Mouse (Mus musculus): ENCODE measurements around the gene Gfi1b.

Gfi1b gene

DNA sequence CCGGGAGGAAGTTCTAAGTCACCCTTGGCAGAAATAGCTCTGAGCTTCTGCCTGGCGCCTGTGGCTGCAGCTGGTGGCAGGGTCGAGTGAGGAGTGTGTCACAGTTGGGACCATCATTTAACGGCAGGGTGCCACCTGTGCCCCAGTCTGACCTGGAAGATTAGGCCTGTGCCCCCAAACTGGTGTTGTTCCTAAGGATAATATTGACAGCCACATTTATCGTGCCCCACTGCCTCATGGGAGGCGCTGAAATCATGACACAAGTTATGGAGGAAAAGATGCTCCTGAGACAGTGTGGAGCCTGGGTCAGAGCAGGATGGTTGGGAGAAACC lies 22.2 kb downstream of the Gfi1b start:
- no peak for DNase-seq (ENCODE audit: low spot score in 2 of 2)

DNA sequence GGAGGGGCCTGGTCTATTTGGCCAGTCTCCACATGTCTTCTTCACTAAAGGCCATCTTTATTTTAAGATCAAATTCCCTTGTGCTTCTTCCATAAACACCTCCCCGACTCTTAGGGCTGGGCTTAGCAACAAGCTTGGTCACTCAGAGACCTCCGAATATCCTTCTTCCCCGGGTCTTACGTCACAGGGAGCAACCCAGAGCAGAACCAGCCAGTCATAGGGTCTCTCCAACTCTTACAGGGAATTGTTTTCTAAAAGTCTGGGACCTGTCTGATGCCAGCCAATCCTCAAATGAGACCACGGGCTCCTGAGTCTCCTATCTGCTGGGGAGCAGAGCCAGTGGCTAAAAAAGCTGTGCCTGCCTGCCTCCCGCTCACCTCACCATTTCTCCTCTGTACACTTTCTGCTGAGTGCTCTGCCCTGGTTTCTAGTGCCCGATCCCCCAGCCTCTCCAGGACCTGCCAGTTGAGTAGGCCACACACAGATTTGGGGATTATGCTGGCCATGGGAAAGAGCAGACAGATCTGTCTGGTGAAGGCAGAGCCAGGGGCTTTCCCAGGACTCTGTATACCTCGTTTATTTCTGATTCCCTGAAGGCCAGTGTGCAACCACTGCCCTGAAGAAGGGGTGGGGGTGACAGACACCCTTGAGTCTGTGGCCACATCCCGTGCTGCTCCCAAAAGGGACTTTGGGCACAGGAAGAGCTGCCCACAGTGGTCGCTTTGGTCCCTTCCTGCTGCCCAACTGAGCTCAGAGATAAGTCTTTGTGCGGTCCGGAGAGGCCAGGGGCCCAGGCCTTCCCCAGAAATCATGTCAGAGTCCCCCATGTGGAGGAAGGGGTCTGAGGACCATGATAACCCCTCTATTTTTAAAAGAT lies 22.9 kb downstream of the Gfi1b start:
- DNase-seq (ENCODE audit: low spot score in 2 of 2), result no peak

DNA sequence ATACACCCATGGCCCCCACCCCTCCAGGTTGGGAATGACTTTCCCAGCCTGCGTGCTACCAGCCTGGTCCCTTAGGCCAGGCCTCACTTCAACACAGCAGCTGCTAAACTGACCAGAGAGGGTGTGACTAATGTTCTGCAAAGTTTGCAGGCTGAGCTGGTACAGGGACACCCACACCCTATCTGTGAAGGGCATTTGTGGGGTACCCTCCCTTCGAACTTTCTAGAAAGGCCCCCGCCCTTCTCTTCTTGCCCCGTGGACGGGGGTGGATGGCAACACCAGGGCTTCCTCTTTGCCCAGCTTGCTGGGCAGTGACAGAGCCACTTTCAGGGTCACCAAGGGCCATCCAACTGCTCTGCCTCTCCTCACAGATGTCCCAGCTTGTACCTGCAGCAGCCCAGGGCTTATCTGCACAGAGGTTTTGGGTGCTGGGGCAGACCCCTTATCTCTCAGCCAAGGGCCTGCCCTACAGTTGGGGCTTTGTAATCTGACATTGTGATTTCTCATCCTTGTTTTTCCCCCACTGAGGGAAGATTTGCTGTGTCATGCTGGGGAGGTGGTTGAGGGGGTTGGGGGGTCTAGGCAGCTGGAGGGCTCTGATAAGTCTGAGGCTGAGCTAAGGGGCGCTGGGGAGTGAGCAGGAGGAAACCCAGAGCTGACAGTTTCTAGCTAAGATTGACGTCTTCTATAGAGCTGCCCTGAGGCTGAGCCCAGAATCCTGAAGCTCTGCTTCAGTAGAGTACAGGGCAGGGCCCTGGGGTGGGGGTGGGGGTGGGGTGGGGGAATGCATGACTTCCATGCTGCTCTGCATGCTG lies 23.8 kb downstream of the Gfi1b start:
- no peak for DNase-seq (ENCODE audit: low spot score in 2 of 2)

DNA sequence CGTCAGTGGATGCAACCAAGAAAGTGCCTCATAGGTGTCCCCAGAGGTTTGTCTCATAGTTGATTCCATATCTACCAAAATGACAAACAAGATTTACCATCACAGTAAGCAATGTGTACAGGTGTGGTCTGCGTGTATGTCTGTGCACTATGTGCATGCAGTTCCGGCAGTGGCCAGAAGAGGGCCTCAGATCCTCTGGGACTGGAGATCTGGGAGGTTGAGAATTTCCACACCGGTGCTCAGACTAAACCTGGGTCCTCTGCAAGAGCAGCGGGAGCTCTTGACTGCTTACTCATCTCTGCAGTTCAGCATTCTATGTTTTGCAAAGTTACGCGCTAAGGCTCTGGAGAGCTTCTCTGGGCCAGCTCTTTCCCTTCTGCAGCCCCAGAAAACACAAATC lies 24.8 kb downstream of the Gfi1b start:
- DNase-seq (ENCODE audit: low spot score in 2 of 2), result no peak

DNA sequence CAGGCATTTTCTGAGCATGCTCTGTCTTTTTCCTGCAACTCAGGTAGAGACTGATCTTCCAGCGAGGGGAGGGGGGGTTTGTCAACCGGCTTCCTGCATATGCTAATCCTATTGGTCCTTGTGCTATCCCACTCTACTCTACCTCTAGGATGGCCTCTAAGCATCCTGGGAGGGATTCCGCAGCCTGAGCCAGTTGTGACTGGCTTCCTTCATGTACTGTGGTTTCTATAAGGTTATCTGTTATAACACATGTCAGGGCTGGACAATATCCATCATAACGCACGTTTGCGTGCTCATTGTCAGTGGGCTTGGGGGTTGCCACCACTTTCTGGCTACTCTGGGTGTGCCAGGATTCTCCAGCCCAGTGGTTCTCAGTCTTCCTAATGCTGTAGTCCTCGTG lies 25.8 kb downstream of the Gfi1b start:
- DNase-seq (ENCODE audit: low spot score in 2 of 2), result no peak

DNA sequence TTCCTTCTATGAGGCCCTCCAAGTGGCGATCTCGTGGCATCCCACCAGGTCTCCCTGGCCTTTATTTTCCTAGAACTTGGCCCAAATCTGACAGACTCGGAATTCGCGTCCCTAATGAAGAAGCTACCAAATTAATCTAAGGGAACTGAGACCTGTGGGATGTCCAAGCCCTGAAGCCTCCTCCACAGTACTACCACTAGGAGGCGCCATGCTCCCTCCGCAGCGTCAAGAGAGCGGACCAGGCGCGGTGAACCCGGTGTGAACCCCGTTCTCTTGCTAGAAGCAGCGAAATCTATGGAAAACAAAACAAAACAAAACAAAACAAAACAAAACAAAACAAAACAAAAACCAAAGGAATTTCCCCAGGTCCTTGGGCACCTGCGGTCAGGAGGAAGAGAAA lies 29.0 kb downstream of the Gfi1b start:
- peak in 1 of 2 experiments; percentile 59 for DNase-seq (ENCODE audit: low spot score in 2 of 2)

DNA sequence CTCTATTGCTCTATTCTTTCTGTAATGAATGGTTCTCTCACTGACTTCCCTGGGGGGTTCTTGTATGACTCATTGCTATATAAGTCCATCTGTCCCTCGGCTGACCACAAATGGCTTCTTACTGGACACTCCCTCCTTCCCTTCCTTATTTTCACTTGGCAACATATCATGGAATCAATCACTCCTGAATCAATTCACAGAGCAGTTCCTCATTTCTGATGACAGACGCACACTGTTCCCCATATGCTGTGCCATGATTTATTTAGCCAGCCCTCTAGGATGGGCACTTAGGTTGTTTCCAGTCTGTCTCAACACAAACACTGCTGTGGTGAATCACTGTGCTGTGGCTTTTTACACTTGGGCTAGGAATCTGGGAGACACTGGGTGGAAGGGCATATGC lies 30.3 kb downstream of the Gfi1b start:
- DNase-seq (ENCODE audit: low spot score in 2 of 2), result no peak

DNA sequence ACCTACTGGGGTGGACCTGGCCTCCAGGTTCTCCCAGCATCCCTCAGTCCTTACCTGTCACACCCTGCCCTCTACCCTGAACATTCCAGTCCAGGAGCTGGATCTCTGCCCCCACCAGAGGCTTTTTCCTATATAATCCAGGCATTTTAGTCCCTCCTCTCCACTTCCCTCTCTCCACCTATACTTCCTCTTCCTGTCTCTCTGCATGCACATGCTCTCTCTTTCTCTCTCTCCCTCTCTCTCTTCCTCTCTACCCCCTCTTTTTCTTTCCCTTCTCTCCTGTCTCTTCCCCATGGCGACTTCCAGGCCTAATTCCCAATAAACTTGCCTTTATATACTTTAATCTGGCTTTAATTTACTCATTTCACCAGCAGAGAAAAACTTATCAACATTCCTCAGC lies 33.2 kb downstream of the Gfi1b start:
- no peak for DNase-seq (ENCODE audit: low spot score in 2 of 2)

DNA sequence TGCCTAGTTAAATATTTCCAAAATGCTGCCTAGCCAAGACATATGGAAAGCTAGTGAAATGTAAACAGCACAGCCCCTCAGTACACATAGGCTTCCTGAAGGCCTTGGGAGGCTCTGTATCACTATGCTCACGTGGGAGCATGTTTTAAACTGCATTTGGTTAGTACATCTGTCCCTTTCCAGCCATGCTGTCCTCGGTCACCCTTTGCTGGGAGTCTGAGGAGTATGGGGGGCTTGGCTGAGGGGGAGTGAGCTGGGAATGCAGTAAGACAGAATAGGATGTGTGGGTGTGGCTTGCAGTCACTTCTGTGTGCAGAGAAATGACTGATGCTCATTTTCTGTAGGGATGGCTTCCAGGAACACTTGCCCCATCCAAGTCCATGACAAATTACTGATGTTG lies 36.1 kb downstream of the Gfi1b start:
- no peak for DNase-seq (ENCODE audit: low spot score in 2 of 2)

DNA sequence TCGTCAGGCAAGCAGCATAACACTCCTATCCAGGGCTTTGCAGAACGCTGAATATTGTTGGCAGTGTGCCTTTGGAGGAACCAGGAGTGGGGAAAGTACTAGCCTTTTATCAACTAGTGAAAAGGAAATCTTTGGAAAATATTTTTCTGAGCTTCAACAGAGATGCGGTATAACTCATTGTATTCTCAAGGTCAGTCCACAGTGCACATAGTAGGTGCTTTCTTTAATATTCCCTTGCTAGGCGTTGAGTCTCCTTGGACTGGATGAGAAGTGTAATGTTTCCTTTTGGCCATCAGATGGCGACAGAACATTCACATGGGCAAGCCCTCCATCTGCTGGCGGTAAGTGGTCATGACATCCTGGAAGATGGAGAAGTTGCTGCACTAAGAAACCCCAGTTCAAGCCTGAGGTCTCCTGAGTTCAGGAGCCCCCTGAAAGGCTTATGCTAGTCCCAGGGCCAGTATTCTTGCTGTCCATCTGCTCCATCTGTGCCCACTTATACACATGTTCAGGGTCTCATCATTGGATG lies 36.7 kb downstream of the Gfi1b start:
- DNase-seq (ENCODE audit: low spot score in 2 of 2), result peak; percentile 57 to 78

DNA sequence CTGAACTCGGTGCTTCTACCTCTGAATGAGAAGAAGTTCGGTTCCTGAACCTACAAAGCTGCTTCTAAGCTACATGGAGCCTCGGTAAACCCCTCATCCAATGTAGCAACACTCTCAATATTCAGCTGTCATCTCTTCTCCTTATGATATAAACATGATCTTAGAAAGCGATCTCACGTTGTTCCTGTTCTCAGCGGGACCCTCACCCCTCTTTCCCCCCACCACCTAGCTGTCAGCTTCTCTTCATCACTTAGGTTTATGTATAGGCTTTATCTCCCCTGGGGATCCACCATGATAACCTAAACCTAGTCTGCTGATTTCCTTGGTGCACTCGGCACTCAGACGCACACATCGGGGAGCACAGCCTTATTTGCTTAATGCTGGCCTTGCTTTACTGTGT lies 38.1 kb downstream of the Gfi1b start, which contains the start of gene Gtf3c5:
Gene Gtf3c5, minus strand, starts transcription at position 101 of the 400 bp plus-strand sequence.
- no peak for DNase-seq (ENCODE audit: low spot score in 2 of 2)

DNA sequence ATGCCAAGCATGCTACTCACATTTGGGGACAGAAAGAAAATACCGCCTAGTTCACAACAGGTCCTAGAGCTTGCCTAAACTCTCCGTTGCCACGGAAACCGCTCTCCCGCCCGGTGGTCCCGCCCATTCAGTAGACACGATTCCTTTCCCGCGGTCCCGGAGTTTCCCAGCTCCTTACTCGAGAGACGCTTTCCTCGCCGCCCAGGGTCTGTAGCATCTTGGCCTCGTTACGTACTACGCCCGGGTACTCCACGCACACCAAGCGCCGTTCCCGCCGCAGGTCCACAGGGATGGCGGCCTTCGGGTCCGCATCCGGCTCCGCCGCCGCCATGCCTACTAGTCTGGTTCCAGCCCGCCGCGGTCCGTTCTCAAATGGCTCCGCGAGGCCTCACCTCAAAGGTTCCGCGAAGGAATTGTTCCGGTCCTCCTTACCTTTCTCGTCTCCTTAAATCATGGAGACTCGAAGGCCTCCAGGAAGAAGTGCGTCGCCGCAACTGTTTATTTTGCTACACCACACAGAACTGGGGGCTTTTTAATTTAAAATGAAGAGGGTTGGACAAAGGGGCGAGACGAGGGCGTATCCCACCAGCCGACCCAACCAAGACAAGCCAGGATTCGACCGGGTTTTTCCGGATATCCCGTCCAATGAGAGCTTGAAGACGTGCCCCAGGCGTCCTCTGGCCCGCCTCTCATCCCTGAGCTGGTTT lies 39.0 kb downstream of the Gfi1b start:
- DNase-seq (ENCODE audit: low spot score in 2 of 2), result peak; percentile 80 to 89

DNA sequence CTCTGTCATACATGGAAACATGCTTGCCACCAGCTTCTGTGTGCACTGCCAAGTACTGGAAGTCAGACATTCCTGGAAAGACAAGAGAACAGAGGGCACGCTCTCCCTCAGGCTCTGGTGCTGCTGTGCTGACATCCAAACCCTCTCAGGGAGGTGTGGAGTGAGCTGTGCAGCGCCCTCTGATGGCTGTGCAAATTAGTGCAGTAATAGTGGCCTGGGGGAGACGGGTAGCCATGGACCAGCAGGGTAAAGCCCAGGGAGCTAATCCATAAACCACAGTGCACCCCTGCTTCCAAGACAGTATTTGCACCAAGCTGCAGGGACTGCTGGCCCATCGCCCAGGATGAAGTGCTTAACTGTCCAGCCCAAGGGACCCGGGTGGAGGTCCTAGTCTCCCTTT lies 43.8 kb downstream of the Gfi1b start:
- DNase-seq (ENCODE audit: low spot score in 2 of 2), result peak in 1 of 2 experiments; percentile 50

DNA sequence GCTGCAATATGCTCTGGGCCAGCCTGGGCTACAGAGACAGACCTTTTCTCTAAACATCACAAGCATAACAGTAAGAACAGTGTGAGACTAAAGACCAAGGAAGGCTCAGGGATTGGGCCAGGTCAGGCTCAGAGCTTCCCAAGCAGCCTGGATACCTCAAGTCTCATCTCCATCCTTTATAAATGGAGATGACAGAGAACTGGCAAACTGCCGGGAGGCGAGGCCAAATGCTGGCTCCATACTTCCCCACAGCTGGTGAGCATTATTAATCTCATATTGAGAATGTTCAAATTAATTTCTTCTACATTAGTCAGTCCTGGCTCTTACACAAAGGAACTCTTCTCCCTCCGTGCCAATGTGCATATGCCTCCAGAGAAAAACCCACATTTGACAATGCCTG lies 45.0 kb downstream of the Gfi1b start:
- DNase-seq (ENCODE audit: low spot score in 2 of 2), result peak in 1 of 2 experiments; percentile 75

DNA sequence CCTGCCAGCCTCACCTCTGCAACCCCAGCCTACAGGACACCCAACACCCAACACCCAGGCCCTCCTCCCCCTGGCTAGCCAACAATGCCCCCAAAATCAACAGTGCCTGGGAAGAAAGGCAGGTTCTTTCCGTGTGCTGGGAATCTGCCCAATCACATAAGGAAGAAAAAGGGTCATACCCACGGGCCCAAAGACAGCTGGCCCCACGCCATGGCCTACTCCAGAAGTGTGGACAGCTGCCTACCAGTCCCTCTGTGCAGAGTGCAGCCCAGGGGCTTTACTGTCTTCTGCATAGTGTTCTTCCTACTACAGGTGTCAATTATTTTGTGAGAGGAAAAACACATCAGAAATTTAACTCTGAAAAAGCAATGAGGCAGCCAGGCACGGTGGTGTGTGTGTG lies 46.4 kb downstream of the Gfi1b start:
- no peak for DNase-seq (ENCODE audit: low spot score in 2 of 2)

DNA sequence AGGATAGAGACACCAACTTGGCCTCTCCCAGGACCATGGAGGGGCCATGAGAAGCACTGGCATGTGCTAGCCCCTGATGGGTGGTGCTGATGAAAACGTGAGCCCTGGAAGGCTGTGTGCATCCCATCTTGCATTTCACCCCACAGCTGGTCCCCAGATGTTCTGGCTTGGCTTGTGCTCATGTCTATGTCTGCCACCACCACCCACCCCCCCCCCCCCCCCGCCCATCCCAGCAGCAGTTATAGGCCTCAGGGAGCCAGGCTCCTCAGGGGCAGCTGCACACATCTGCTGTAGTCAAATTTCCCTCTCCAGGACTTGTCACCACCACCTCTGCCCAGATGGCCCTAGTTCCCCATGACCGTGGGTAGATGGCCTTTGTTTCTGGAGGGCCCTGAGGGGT lies 51.9 kb downstream of the Gfi1b start:
- no peak for DNase-seq (ENCODE audit: low spot score in 2 of 2)

DNA sequence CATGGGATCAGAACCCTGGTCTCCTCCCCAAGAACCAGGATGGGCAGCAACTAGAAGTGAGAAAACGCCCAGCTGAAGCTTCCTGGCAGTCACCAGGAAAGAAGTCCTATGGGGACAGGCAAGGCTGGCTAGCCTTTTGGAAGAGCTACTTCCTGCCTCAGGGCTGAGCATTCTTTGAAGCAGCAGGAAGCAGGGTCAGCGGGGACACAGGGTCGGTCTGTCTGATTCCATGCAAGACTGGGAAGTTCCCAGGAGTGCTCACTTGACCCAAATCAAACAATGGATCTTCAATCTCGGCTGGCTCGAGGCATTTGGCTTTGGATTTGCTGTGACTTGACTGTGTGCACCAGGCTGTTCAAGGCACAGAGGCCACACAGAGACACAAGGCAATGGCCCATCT lies 55.2 kb downstream of the Gfi1b start:
- DNase-seq (ENCODE audit: low spot score in 2 of 2), result no peak

DNA sequence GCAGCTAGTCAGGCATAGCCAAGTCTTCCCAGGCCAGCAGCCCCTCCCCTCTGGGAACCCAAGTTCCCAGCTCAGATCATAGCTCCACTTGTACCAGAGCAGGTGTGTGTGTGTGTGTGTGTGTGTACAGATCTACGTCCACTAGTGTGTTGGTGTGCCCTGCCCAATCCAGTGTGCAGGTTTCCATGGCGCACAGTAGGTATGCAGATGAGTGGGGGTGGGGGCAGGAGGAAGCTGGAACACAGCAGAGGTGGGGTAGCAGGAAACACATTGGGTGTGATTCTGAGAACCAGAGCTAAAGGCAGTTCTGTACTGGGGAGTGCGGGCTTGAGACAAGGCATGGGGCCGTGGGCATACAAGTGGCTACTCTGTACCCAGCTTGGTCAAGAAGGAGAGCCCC lies 57.4 kb downstream of the Gfi1b start:
- no peak for DNase-seq (ENCODE audit: low spot score in 2 of 2)

DNA sequence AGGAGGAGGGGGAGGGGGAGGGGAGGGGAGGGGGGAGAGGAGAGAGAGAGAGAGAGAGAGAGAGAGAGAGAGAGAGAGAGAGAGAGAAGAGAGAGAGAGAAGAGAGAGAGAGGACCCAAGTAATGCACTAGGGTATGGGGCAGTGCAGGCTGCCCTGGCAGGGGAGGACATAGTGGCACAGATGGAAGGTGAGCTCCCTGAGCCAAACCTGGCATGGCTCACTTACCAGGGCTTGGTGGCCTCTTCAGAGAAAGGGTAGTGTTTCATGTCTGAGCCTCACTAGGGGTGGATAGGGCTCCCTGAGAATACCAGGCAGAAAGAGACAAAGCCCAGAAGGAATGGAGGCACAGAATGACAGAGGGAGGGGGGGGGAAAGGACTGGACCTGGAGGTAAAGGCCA lies 58.0 kb downstream of the Gfi1b start:
- DNase-seq (ENCODE audit: low spot score in 2 of 2), result no peak

DNA sequence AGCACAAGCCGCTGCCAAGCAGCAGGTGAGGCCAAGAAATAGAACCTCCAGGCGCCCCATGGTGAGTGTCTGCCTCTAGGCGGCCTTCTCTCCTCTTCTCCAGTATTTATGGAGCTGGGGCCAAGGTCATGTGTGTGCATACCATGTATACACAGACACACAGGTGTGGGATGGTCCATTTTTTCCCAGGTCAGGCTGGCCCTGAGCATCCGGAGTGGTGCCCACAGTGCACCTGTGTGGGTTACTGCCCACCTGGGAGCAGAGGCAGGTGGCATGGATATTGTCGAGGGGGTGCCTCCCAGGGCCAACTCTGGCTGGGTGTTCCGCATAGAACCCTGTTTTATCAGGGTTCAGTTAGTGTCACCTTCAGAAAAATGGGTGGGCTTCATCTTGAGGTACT lies 58.5 kb downstream of the Gfi1b start, which contains the start of gene Cel:
Gene Cel, minus strand, starts transcription at position 101 of the 400 bp plus-strand sequence.
- no peak for DNase-seq (ENCODE audit: low spot score in 2 of 2)
